Mouse (Mus musculus): ENCODE data around the gene Xylb.

Xylb gene

GRCm38 (mm10) chr9:119357331-119358057 lies at the start of gene Xylb:
Gene Xylb, plus strand, starts transcription at chr9:119357381.
- peak; percentile 82 for ATAC-seq (ENCODE audit: insufficient number of reproducible peaks, low FRiP score, low TSS enrichment)

DNA sequence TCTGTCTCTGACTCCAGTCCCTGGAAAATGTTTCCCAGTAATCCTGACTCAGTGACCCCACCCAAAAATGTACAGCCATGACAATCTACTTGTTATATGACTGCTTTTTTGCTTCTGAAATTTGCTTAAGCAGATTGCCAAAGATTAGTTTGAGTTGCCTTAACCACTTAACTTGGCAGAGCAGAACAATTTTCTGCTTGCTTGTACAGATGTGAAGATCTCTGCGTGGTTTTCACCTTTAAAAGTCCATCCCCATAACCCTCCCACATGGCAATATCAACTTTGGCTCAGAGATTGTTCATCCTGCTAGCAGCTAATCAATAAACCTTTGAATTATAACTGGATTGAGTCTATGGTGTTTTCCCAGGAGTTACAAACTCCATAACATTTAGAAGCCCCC lies 48.1 kb upstream of the Xylb start:
- ATAC-seq (ENCODE audit: insufficient number of reproducible peaks, low FRiP score, low TSS enrichment), result no peak

GRCm38 (mm10) chr9:119313096-119313495 lies 44.1 kb upstream of the Xylb start:
- ATAC-seq (ENCODE audit: insufficient number of reproducible peaks, low FRiP score, low TSS enrichment), result peak; percentile 40; the same call in 1 of the 2 replicates

- no peak for ATAC-seq (ENCODE audit: insufficient number of reproducible peaks, low FRiP score, low TSS enrichment)
Measured at GRCm38 (mm10) chr9:119318891-119319290, 38.3 kb upstream of the Xylb start.

DNA sequence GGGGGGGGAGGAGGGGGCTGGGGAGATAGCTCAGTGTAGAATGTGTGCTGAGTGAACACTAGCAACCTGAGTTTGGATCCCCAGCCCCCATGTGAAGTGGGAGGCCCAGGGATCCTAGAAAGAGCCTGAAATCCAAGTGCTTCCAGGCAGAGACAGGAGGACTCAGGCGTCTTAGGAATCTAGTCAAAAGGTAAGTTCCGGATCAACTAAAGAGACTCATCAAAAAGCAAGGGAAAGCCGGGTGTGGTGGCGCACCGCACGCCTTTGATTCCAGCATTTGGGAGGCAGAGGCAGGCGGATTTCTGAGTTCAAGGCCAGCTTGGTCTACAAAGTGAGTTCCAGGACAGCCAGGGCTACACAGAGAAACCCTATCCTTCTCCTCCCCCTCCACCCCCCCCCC lies 36.7 kb upstream of the Xylb start:
- no peak for ATAC-seq (ENCODE audit: insufficient number of reproducible peaks, low FRiP score, low TSS enrichment)

- no peak for ATAC-seq (ENCODE audit: insufficient number of reproducible peaks, low FRiP score, low TSS enrichment)
Measured at GRCm38 (mm10) chr9:119320946-119321345, 36.2 kb upstream of the Xylb start.

- peak; percentile 20 for ATAC-seq (ENCODE audit: insufficient number of reproducible peaks, low FRiP score, low TSS enrichment)
Measured at GRCm38 (mm10) chr9:119321392-119322229, 35.6 kb upstream of the Xylb start.

DNA sequence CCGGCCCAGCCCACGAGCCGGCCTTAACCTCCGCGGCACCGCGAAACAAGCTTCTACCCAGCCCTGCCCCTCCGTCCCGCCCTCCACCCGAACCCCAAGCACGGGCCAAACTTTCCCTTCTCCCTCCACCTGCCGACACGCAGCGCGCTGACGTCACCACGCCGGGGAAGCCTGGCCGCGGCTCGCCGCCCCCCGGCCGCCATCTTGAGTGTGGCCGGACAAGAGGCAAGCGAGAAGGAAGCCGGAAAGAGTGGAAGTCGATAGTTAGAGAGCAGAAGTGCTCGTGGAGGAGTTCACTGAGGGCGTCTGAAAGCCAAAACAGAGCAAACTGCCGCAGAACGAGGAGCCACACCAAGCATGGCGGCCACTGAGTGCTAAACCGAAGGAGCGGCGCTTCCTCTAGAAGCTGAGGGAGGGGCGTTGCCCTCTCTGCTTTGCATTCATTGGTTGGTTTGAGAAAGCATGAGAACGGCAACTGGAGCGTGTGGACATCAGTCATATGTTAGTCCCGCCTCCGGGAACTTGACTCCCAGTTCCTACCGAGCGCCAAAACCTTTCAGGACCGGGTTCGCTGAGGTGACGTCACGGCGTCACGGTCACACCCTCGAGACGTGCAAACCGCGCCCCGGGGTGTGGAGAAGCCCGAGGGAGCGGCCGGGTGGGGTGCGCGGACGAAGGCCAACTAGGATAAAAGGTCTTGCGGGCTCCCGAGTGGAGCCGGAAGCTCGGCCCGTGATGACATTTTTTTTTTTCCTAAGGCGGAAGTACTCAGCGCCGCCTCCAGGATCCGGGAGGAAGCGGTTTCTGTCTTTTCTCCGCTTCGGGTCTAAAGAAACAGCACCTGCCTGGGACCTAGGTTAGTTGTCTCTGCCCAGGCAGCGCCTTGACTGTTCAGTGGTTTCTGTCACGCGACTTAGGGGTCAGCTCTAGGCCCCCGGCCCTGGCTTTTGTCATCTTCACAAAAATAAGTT lies 34.6 kb upstream of the Xylb start, which contains the start of gene Oxsr1:
Gene Oxsr1 (minus strand): TSS at position 139 of the 971 bp plus-strand sequence.
- ATAC-seq (ENCODE audit: insufficient number of reproducible peaks, low FRiP score, low TSS enrichment), result peak; percentile 97

- ATAC-seq (ENCODE audit: insufficient number of reproducible peaks, low FRiP score, low TSS enrichment), result no peak
Measured at GRCm38 (mm10) chr9:119323260-119323645, 33.9 kb upstream of the Xylb start.

DNA sequence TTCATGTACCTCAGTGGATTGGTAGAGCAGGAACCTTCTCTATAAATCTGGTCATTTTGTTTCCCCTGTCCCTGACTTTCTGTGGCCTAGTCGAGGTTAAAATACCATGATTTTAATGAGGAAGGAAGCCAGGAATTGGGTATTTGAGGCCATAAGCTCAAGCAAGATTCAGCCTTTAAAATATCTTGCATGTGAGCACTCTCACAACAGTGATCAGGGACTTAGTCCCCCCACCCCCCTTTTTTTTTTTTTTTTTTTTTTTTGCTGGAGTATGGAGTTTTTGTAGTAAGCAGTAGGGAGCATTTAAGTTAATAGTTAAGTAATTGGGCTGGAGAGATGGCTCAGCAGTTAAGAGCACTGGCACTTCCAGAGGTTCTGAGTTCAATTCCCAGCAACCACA lies 33.1 kb upstream of the Xylb start:
- no peak for ATAC-seq (ENCODE audit: insufficient number of reproducible peaks, low FRiP score, low TSS enrichment)

- ATAC-seq (ENCODE audit: insufficient number of reproducible peaks, low FRiP score, low TSS enrichment), result no peak
Measured at GRCm38 (mm10) chr9:119328488-119328887, 28.7 kb upstream of the Xylb start.

GRCm38 (mm10) chr9:119330186-119330963 lies 26.8 kb upstream of the Xylb start:
- no peak for ATAC-seq (ENCODE audit: insufficient number of reproducible peaks, low FRiP score, low TSS enrichment)

- ATAC-seq (ENCODE audit: insufficient number of reproducible peaks, low FRiP score, low TSS enrichment), result 0 out of 2 replicates have a peak, but pooled peaks have one; percentile 23
Measured at GRCm38 (mm10) chr9:119334324-119334723, 22.9 kb upstream of the Xylb start.

- ATAC-seq (ENCODE audit: insufficient number of reproducible peaks, low FRiP score, low TSS enrichment), result no peak
Measured at GRCm38 (mm10) chr9:119334834-119335233, 22.3 kb upstream of the Xylb start.

DNA sequence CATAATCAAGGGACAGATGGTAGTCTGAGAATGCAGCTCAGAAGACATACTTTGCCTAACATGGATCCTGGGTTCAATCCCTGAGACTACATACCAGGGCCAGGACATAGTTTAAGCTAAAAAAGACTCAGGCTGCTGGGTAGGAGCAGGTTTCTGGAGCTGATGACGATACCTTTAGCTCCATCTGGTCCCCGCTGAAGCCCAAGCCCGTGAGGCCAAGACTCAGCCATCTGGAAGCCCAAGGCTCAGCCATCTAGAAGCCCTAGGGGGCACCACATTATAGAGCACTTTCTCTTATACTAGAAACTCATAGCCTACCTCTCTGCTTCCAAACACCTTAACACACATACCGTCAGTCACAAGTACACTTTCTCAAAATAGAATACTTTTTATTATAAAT lies 21.6 kb upstream of the Xylb start:
- ATAC-seq (ENCODE audit: insufficient number of reproducible peaks, low FRiP score, low TSS enrichment), result 0 out of 2 replicates have a peak, but pooled peaks have one; percentile 70

- no peak for ATAC-seq (ENCODE audit: insufficient number of reproducible peaks, low FRiP score, low TSS enrichment)
Measured at GRCm38 (mm10) chr9:119337842-119338241, 19.3 kb upstream of the Xylb start.

DNA sequence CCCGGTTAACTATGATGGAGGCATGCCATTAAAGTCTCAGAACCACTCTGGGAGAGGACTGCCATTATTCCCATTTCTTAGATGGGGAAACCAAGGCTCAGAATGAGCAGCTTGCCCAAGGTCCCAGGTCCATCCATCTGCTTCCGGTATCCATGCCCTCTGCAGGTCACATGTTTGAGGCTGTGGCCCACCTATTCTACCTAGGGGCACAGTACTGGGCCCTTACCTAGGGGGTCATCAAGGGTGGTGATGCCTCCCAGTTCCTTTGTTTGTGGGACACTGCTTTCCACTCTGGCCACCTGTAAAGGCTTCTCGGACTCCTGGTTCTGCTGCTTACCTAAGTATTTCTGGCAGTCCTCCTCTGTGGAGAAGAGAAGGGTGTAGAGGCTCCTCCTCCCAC lies 18.8 kb upstream of the Xylb start:
- ATAC-seq (ENCODE audit: insufficient number of reproducible peaks, low FRiP score, low TSS enrichment), result no peak

- ATAC-seq (ENCODE audit: insufficient number of reproducible peaks, low FRiP score, low TSS enrichment), result no peak
Measured at GRCm38 (mm10) chr9:119339106-119339505, 18.1 kb upstream of the Xylb start.

GRCm38 (mm10) chr9:119339558-119340211 lies 17.5 kb upstream of the Xylb start, which contains the start of gene Acaa1a:
Gene Acaa1a, plus strand, starts transcription at chr9:119339676.
- no peak for ATAC-seq (ENCODE audit: insufficient number of reproducible peaks, low FRiP score, low TSS enrichment)

Data from cerebellum, adult (tissue).